Mouse (Mus musculus): ENCODE measurements around the gene Agfg2. TPM values are rescaled to one million over a fixed set of nuclear protein-coding genes. Genes with fewer than 3 reads are reported as not detected.

The Agfg2 gene
- polyA plus RNA-seq, 1 experiment, result 41.3 TPM

GRCm38 (mm10) chr5:137668971-137669370, 15.6 kb downstream of the Agfg2 start:
- Histone ChIP-seq H3K27me3 (ENCODE audit: control insufficient read depth, insufficient read depth, low read length) (no peaks in the 10 kb centered on the region), H3K27ac (ENCODE audit: insufficient read depth, low read length) (no peak overlapping the region), H3K4me1 (ENCODE audit: control insufficient read depth, insufficient read depth, low read length) (no peaks in the 10 kb centered on the region), H3K4me3 (replicated peaks; ENCODE audit: insufficient read depth, low read depth, low read length) (no peak overlapping the region)
- WGBS, result 20% methylated on average over 10 of the region's 10 CpGs
- TF ChIP-seq CTCF (IDR thresholded peaks at IDR 0.05; ENCODE audit: borderline replicate concordance, insufficient read depth, low read depth, low read length) (no peak), POLR2A (IDR thresholded peaks at IDR 0.05; ENCODE audit: borderline replicate concordance, insufficient read depth, low read length) (no peak)
- no peak for DNase-seq

- Histone ChIP-seq H3K27me3 (ENCODE audit: control insufficient read depth, insufficient read depth, low read length) (no peaks in the 10 kb centered on the region), H3K4me3 (replicated peaks; ENCODE audit: insufficient read depth, low read depth, low read length) (no peak overlapping the region), H3K4me1 (ENCODE audit: control insufficient read depth, insufficient read depth, low read length) (no peaks in the 10 kb centered on the region), H3K27ac (ENCODE audit: insufficient read depth, low read length) (no peak overlapping the region)
- TF ChIP-seq CTCF (IDR thresholded peaks at IDR 0.05; ENCODE audit: borderline replicate concordance, insufficient read depth, low read depth, low read length), result no peak
- no peak for TF ChIP-seq POLR2A (IDR thresholded peaks at IDR 0.05; ENCODE audit: borderline replicate concordance, insufficient read depth, low read length)
- WGBS, result 67% methylated on average over 9 of the region's 9 CpGs
- DNase-seq, result no peak
Observed at GRCm38 (mm10) chr5:137663057-137663456, 21.5 kb downstream of the Agfg2 start.

GRCm38 (mm10) chr5:137660064-137660688, 24.4 kb downstream of the Agfg2 start:
- TF ChIP-seq CTCF (IDR thresholded peaks at IDR 0.05; ENCODE audit: borderline replicate concordance, insufficient read depth, low read depth, low read length) (no peak), POLR2A (IDR thresholded peaks at IDR 0.05; ENCODE audit: borderline replicate concordance, insufficient read depth, low read length) (no peak)
- WGBS, result 86% methylated on average over 6 of the region's 6 CpGs
- no peaks in the 10 kb centered on the region for H3K27me3 ChIP-seq (ENCODE audit: control insufficient read depth, insufficient read depth, low read length)
- H3K4me3 ChIP-seq (replicated peaks; ENCODE audit: insufficient read depth, low read depth, low read length), result no peak overlapping the region
- peaks cover 3% of the 10 kb centered on the region; the same call in 1 of the 2 replicates for H3K4me1 ChIP-seq (ENCODE audit: control insufficient read depth, insufficient read depth, low read length)
- peak in 1 of 2 experiments; percentile 6 for DNase-seq
- H3K27ac ChIP-seq (ENCODE audit: insufficient read depth, low read length), result no peak overlapping the region

- H3K4me3 ChIP-seq (replicated peaks; ENCODE audit: insufficient read depth, low read depth, low read length), result no peak overlapping the region
- TF ChIP-seq CTCF (IDR thresholded peaks at IDR 0.05; ENCODE audit: borderline replicate concordance, insufficient read depth, low read depth, low read length) (peak; percentile 85), POLR2A (IDR thresholded peaks at IDR 0.05; ENCODE audit: borderline replicate concordance, insufficient read depth, low read length) (no peak)
- H3K4me1 ChIP-seq (ENCODE audit: control insufficient read depth, insufficient read depth, low read length), result peaks cover 7% of the 10 kb centered on the region
- H3K27ac ChIP-seq (ENCODE audit: insufficient read depth, low read length), result no peak overlapping the region
- DNase-seq, result peak; percentile 76 to 77
- H3K27me3 ChIP-seq (ENCODE audit: control insufficient read depth, insufficient read depth, low read length), result no peaks in the 10 kb centered on the region
- 17% methylated on average over 6 of the region's 6 CpGs for WGBS
Observed at GRCm38 (mm10) chr5:137656977-137657376, 27.5 kb downstream of the Agfg2 start.

GRCm38 (mm10) chr5:137654746-137655145, 29.8 kb downstream of the Agfg2 start:
- H3K4me1 ChIP-seq (ENCODE audit: control insufficient read depth, insufficient read depth, low read length), result peaks cover 7% of the 10 kb centered on the region
- TF ChIP-seq POLR2A (IDR thresholded peaks at IDR 0.05; ENCODE audit: borderline replicate concordance, insufficient read depth, low read length) (no peak), CTCF (IDR thresholded peaks at IDR 0.05; ENCODE audit: borderline replicate concordance, insufficient read depth, low read depth, low read length) (no peak)
- H3K4me3 ChIP-seq (replicated peaks; ENCODE audit: insufficient read depth, low read depth, low read length), result no peak overlapping the region
- DNase-seq, result no peak
- no peaks in the 10 kb centered on the region for H3K27me3 ChIP-seq (ENCODE audit: control insufficient read depth, insufficient read depth, low read length)
- H3K27ac ChIP-seq (ENCODE audit: insufficient read depth, low read length), result no peak overlapping the region
- 74% methylated on average over 7 of the region's 7 CpGs for WGBS

- TF ChIP-seq CTCF (IDR thresholded peaks at IDR 0.05; ENCODE audit: borderline replicate concordance, insufficient read depth, low read depth, low read length) (no peak), POLR2A (IDR thresholded peaks at IDR 0.05; ENCODE audit: borderline replicate concordance, insufficient read depth, low read length) (no peak)
- H3K27ac ChIP-seq (ENCODE audit: insufficient read depth, low read length), result no peak overlapping the region
- H3K4me1 ChIP-seq (ENCODE audit: control insufficient read depth, insufficient read depth, low read length), result peaks cover 7% of the 10 kb centered on the region
- DNase-seq, result no peak
- no peaks in the 10 kb centered on the region for H3K27me3 ChIP-seq (ENCODE audit: control insufficient read depth, insufficient read depth, low read length)
- no peak overlapping the region for H3K4me3 ChIP-seq (replicated peaks; ENCODE audit: insufficient read depth, low read depth, low read length)
- 90% methylated on average over 10 of the region's 10 CpGs for WGBS
Observed at GRCm38 (mm10) chr5:137653366-137653765, 31.2 kb downstream of the Agfg2 start.

GRCm38 (mm10) chr5:137652474-137652873, 32.1 kb downstream of the Agfg2 start:
- peaks cover 7% of the 10 kb centered on the region for H3K4me1 ChIP-seq (ENCODE audit: control insufficient read depth, insufficient read depth, low read length)
- TF ChIP-seq CTCF (IDR thresholded peaks at IDR 0.05; ENCODE audit: borderline replicate concordance, insufficient read depth, low read depth, low read length), result peak; percentile 71
- TF ChIP-seq POLR2A (IDR thresholded peaks at IDR 0.05; ENCODE audit: borderline replicate concordance, insufficient read depth, low read length), result no peak
- WGBS, result 15% methylated on average over 3 of the region's 3 CpGs
- H3K4me3 ChIP-seq (replicated peaks; ENCODE audit: insufficient read depth, low read depth, low read length), result no peak overlapping the region
- no peaks in the 10 kb centered on the region for H3K27me3 ChIP-seq (ENCODE audit: control insufficient read depth, insufficient read depth, low read length)
- peak overlapping the region; percentile 12; the same call in 1 of the 2 replicates for H3K27ac ChIP-seq (ENCODE audit: insufficient read depth, low read length)
- DNase-seq, result peak; percentile 76 to 78

All from cerebellum, adult 2 months (tissue).